Mouse (Mus musculus) gastrocnemius, adult 8-10 months (tissue): ENCODE measurements around the gene Zfp512b. TPM values are rescaled to one million over a fixed set of nuclear protein-coding genes. Genes with fewer than 3 reads are reported as not detected.

Experiments used
- DNase-seq, 2 experiments: peaks; one replicate each; pipeline ENCODE4 v3.0.0; 2022; ENCODE audit warnings: low spot score in 2 of 2
- total RNA-seq, 4 experiments: library from RNA; stranded (reverse); gene quantifications; 2 replicates each; pipeline ENCODE4 v1.2.4; 2022

Zfp512b gene
- 10 to 100 TPM; 15.4 to 21.2 (median 19.3) TPM for total RNA-seq

DNA sequence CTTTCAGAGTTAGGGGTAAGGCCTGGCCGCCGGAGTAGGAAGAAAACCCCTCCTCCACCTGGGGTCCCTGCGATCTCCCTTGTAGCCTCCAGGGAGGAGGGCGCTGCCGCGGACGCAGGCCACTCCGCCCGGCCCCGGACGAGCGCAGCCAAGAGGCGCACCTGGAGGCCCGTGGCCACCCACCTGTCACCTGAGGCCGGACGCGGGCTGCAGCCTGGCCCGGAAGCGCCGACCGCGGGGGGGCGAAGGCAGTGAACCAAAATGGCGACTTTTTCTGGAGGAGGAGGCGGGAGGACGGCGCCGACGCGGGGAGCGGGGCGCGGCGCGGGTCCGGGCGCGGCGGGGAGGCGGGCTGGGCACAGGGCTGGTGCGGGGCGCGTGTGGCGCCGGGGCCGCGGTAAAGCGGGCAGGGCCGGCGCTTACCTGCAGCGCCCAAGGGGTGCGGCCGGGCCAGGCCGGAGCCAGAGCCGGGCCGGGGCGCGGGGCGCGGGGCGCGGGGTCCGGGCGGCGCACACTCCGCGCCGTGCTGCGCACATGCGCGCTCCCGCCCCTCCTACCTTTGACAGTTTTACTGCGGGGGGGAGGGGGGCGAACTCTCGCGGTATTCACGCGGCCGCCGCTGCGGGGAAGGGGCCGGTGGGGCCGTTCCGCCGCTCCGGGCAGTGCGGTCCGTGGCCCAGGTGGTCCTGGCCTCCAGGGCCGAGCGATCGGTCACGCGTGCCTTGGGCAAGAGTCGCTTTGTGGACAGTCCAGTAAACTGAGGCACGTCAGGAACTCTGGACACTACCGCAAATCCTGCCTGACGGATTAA lies at the start of gene Zfp512b:
TSS of gene Zfp512b (minus strand) at position 573 of the 811 bp plus-strand sequence.
- DNase-seq = peak; percentile 44 to 60

DNA sequence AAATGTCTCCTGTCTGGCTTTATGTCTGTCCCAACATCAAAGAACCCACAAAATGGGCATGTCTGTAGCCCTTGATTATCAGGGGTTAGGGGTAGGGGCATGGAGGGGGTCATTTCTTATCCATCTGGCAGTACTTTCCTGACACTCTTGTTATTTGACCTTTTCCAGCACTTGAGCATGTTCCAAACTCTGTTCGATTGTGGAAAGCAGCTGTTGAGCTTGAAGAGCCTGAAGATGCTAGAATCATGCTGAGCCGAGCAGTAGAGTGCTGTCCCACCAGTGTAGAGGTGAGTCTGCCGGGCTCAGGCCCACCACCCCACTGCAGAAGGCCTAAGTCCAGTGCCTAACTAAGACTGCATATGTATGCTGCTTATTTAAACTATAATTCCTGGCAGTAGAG lies 43.3 kb upstream of the Zfp512b start:
- no peak for DNase-seq

DNA sequence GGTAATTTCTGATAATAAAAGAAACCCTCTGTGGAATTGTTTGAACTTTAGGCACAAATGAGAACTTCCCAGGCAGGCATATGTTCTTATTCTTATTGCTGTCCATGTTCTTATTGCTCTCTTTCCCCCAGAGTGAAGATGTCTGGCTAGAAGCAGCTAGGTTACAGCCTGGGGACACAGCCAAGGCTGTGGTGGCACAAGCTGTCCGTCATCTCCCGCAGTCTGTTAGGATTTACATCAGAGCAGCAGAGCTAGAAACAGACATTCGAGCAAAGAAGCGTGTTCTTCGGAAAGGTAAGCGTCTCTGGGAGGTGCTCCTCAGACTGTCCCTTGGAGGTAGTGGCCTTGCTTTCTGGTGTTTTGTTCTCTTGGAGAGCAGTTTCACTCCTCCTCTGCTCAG lies 40.0 kb upstream of the Zfp512b start:
- no peak for DNase-seq

DNA sequence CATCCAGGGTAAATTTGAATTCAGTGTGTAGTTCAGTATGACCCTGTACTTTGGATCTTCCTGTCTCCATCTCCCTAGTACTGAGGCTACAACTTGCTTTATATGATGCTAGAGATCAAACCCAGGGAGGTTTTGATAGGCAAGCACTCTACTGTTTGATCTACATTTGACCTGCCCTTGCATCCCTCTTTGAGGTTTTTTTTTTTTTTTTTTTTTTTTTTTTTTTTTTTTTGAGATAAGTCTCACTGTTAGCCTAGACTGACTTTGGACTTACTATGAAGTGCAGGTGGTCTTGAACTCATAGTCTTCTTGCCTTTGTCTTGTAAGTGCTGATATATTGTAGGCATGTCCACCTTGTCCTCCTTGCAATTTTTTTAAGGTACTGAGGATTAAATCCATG lies 35.9 kb upstream of the Zfp512b start:
- no peak for DNase-seq

DNA sequence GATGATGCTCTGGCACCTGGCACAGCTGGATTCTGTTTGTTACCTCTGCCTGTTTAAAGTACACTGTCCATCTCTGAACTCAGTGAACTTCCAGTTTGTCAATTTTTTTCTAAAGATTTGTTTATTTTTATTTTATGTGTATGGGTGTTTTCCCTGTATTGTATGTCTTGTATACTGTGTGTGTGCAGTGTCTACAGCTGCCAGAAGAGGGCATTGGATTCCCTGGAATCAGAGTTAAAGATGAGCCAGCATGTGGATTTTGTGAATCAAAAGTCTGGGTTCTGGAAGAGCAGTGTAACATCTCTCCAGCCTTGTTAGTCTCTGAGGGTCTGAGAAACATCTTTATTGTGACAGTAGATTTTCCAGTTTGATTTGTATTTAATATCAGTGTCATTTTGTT lies 30.8 kb upstream of the Zfp512b start:
- DNase-seq = no peak

DNA sequence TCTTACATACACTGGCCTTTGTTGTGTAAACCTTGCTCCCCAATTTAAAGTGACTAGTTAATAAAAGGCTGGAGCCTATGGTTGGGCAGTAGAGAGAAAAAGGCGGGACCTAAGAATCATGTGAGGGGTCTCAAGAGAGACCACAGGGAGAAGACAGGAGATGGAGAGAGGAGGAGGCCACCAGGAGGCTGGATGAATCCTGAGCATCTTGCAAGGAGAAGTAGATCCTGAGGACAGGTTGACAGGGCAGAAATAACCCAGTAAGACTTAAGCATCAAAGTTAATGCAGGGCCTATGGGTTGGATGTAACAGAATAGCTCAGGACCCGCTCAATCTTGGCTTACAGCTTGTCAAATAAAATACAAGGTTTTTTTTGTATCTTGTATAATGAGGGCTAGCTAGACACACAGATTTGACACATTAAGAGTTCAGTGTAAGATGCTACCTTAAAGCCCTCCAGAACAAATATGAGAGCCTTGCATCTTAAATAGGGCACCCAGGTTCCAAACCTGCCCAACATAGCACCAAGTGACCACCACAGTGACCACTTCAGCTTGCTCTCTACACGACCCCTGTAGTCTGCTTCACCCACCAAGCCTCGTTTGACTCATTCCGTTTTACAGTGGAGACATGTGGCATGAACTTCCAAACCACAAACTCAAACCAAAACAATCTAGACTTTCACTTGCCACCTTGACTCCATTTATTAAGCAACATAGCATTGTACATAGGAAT lies 26.3 kb upstream of the Zfp512b start:
- DNase-seq = no peak

DNA sequence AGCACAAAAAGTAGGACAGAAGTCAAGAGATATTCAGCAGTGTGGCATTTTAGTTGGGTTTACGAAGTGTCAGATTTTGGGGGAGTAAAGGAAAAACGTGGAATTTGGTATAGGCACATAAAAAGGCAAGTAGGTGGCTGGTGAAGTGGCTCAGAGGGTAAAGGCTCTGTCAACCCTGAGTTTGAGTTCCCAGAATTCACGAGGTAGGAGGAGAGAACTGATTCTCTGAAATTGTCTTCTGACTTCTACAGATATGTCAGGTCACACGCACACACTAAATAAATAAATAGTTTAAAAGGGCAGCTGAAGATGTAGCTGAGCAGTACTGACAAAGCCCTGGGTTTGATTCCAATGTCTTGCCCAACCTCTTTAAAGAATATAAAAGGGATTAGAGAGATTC lies 9.8 kb upstream of the Zfp512b start:
- no peak for DNase-seq

DNA sequence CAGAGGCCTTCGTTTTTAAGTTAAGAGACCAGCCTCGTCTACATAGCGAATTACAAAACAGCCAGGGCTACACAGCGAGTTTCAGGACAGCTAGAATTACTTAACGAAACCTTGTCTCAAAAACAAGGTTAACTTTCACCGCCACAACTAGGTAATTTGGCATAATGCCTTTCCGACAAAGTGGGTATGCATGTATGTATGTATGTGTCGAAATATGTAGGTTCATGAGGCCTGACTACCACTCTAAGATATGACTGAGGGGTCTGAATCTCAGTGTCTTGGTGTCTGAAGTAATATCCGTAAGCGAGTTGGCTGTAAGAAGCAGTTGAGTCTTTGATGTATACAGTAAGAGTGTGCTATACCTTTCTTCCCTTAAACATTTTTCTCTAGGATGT lies 9.1 kb upstream of the Zfp512b start:
- no peak for DNase-seq

DNA sequence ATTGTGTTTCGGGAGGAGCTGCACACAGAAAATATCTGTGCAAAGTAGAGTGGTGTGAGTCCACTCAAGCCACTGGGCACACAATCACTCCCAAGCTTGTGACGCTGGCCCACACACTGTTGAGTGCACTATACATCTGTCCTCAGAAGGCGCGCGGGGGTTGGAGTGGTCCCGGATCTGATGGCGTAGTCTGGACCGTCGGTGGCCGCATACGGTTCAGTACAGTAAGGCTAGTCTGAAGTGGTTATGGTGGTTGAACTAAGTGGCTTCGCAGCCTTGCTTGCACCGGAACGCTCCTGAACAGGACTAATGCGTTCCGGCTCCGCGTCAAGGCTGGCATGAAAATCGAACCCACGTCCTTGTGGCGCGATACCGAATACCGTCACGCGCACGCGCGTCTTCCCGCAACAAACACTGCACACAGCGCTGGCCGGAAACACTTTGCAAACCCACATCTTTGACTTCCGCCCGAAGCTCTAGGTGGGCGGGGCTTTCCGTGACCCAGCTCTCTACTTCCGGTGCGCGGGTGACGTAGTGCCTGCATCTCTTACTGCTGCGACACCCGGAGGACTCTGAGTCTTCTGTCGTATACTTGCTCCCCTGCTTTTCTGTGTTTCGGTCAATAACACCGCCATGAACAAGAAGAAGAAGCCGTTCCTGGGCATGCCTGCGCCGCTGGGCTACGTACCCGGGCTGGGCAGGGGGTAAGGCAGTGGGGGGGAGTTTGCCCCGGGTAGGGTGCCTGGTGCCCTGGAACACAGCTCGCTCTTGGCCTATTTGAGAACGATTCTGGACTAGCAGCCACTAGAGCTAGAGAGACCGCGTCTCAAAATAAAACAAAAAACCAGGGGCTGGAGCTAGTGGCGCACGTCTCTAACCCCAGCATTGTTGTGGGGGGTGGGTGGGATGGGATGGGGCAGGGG lies 8.5 kb upstream of the Zfp512b start:
- peak; percentile 94 to 96 for DNase-seq

DNA sequence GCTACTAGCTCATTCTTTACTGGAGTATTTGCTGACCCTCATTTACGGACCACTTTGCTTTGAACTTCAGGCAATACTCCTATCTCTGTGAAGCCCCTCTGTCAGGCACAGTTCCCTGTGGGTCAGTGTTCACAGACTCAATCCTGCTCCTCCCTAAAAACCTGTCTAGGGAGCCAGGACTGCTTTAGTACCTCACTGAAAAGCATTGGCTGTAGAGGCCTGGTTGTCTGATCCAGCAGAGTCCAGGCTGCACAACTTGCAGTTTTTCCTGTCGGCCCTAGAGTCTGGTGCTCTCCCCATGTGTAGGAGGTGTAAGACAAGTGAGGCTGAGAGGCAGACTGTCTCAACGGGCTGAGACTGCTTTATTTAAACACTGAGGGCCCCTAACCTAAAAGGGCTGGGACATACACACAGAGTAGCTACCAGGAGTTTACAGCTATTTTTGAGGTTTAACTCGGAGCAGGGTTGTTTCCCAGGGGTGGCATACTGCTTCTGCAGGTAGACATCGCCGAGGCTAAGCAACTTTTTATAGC lies 7.7 kb upstream of the Zfp512b start:
- DNase-seq = no peak

DNA sequence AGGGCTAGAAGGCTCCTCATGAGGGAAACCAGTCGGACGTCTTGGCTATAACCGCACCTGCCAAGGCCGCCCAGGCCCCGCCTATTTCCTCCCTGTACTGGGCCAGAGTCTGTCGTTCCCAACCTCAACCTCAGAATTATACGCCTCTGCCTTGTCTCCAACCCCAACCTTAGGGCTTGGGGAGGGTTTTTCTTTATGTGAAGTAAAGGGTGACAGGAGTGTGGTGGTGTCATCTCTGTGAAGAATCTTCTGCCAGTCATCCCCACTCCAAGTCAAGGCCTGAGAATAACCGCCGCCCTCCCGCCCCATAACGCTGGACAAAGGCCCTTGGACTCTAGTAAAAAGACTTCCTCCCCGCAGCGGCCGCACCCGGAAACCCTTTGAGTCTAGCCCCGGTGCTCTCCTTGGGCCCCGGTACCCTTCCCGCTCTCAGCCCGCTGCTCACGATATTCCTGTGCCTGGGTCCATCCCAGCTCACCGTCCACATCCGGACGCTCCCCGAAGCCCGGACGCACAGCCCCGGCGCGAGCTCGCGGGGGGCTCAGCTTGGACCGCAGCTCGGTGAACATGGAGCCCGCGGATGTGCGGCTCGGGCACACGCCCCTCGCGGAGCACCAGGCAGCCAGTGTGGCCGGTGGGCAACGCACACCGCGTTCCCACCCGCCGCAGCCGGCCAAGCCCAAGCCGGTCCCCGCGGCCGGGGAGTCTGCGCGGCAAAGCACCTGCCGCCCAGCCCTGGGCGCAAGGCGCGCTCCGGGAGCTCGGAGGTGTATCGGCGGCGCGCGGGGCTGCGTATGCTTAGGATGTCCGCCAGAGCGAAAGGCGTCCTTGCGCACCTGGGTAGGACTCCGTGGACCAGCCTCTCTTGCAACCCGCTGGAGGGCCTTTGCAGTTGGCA lies 6.1 kb upstream of the Zfp512b start, which contains the start of gene Samd10:
TSS of gene Samd10 (minus strand) at position 759 of the 898 bp plus-strand sequence.
- DNase-seq = no peak

DNA sequence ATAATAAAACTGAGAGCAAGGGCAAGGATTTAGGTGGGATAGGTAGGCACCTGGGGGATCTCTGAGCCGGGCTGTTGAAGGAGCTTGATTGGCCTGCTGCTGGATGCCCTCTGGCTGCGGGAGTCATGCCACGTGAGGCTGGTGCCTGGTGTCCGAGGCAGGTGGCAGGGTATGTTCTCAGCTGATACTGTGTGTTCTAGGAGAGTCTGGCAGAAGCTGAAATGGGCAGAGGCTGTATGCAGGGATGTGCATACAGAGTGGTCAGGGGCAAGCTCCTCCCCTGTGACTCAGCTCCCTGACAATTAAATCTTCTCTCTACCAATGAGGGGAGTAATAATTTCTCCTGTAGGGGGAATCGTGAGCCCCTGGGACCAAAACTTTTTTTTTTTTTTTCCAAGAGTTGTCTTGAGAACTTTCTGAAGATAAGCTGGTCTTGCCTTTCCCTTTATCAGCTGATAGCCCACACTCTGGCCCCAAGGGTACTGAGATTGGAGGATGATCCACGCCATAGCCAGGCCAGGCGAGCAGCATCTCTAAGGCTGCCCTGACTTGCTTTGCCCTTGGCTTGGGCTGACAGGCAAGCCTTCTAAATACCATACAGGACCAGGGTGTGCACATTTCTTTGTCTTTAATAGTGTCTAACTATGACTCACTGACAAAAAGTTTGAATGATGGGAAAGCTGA lies 4.9 kb upstream of the Zfp512b start:
- DNase-seq = no peak

DNA sequence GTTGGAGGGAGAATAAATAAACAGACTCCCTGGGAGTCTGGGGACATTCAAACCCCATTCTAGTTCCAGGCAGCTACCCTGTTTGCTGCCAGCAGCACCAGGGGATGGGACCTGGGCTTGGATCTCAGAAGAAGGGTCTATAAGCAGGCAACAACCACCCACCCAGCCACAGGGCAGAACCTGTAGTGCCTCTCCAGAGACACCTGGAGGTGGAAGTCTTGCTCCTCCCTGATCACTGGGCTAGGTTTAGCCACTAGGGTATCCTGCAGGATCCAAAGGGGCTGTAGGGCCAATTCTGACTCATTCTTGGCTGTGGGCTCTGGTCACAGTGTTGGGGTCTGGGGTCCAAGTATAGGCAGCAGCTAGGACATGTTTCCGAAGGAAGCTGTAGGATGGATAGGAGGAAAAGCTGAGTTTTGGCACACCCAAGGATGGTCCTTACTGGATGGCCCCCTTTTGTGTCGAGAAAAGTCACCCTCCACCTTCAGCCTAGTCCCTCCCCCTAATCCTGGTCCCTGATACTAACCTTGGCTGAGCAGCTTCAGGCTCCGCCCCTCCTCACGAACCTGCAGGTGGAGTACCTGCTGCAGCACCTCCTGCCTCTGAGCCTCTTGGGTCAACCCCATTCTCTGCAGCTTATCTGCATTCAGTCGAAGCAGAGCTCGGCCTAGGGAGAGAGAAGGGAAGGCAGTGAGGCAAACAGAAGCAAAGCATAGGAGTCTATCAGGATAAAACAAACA lies 3.8 kb upstream of the Zfp512b start:
- DNase-seq = no peak

DNA sequence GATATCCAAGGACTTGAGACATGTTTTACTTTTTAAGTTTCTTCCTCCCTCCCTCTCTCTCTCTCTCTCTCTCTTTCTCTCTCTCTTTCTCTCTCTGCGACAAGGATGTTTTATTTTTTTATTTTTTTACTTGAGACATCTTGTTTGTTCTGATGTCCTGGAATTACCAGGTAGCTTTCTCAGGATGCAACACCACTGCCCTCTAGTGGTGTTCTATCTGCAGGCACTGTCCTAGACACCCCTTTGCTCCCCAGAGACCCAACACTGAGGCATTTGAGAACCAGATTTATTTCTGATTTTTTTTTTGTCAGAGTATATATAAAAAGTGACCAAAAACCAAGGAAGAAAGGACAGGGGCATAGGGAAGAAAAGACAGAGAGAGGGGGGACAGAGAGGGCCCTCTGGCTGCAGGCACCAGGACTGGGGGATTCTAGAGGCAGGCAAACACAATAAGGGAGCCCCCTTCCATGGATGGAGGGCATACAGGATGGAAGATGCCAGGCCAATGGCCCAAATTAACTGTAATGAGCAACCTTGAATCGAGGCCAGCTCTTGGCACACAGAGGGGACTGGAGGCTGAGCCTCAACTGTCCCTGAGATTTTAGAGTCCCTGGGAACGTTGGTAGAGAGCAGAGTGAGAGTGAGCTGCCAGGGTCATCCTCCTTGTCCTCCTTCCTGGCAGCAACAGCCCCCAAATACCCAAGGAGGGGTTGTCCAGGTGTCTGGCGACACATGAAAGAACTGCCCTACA lies 2.5 kb upstream of the Zfp512b start:
- DNase-seq = no peak

DNA sequence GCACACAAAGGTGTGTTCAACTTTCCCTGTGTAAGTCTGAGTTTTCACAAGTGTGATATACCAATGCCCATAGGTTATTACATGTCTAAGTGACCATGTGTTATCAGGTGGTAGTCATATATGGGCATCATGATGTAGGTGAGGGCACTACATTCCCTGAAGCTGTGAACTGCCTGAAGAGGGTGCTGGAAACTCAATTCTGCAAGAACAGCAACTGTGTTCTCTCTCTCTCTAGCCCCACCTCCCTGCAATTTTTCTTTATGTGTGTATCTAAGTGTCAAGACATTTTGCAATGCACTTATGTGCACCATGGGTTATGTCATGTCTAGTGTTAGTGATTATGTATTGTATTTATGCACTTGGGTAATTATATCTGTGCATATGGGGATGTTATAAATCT lies 1.3 kb upstream of the Zfp512b start:
- DNase-seq = no peak

DNA sequence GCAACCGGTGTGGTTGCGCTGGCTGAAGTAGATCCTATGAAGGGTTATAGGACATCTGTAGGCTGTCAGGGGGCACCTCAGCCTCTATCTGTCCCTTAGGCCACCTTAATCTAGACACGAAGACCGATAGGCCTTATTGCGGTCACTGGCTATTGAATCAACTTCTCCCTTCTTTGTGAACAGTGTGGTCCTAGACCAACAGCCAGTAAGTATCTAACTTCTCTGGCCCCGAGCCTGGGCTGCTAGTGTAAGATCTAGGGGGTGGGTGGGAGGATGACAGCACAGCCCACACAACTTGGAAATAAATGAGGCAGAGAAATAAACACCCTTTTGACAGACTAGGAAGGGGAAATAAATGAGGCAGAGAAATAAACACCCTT lies 429 bp upstream of the Zfp512b start:
- no peak for DNase-seq

DNA sequence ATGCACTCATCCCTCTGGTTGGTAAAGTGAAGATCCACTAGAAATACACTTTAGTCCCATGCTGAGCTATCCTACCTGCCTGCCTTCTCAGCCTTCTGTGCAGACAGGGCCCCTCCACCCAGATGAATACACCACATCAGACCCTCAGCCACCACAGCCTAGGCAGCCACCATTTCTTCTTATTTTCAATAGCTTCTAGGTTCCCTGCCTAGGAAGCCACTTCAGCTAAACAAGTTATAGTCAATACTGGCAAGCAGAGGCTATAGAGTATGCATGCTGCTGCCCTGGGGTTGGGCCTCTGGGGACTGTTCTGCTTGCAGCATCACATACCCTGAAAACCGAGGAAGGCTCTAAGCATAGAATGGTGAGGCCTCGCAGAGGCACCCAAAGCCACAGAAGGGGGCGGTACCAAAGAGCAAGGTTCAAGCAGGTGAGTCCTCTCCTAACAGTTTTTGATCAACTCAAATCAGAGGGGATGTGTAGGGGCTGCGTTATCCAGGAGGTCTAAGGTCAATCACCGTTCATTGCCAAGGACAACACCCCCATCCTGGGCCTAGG lies 996 bp downstream of the Zfp512b start, which contains the start of gene Prpf6:
TSS of gene Prpf6 (plus strand) at position 341 of the 558 bp plus-strand sequence.
- no peak for DNase-seq

DNA sequence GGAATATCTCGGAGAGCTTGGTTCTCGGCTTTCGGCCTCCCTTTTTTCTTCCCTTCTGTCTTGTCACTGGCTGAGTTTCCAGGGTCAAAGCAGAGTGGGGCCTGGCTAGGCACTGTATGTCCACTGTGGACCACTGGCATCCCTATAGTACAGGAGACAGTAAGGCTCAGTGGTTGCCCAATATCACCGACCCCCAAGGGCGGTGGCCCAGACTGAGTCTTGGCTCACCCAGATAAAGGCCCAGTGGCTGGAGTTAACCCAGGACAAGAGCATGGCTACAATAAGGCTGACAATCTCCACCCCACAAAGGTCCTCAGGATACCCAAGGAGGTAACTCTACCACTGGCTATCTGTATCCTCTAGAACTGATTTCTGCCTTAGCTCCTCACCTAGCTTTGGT lies 2.1 kb downstream of the Zfp512b start:
- DNase-seq = no peak
